Mouse (Mus musculus): ENCODE measurements around the gene Nrip2.

The Nrip2 gene

DNA sequence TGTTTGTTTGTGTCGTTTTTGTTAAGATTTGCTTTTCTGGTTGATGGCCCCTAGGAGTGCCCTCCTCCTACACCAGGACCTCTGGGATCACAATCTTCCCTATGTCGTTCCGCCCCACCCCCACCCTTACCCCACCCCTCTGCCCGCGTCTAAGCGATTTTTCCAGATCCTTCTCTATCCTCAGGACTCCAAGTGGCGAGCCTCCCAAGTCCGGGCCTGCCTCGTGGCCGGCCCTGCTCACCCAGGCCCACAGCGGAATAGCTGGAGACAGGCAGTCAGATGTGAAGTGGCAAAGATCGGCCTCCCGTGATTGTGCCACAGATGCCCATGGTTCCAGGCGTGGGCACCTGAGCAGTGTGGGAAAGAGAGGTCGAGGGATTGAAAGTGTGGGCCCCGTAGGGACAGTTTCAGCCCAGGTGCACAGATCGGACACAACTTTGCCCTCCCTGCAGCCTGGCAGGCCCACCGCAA is 39.8 kb downstream of the Nrip2 start:
- DNase-seq: peak in 1 of 2 experiments; percentile 23

DNA sequence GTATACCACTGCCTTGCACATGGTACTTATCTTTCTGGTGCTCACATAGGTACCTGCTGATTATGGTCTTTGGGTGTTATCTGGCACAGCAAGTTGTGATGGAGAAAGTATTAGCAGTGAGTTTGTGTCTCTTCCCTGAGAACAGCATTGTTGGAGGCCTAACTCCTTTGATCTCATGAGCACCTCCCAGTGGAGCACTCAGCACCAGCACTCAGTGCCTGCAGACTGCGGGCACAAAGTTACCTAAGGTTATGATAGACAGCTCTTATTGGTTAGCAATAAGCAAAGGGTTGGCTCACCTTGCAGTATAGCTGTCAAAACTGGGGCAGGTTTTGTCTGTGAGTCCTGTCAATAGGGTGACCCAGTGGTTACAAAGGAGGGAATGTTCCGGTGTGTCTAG is 41.1 kb downstream of the Nrip2 start:
- DNase-seq: no peak

DNA sequence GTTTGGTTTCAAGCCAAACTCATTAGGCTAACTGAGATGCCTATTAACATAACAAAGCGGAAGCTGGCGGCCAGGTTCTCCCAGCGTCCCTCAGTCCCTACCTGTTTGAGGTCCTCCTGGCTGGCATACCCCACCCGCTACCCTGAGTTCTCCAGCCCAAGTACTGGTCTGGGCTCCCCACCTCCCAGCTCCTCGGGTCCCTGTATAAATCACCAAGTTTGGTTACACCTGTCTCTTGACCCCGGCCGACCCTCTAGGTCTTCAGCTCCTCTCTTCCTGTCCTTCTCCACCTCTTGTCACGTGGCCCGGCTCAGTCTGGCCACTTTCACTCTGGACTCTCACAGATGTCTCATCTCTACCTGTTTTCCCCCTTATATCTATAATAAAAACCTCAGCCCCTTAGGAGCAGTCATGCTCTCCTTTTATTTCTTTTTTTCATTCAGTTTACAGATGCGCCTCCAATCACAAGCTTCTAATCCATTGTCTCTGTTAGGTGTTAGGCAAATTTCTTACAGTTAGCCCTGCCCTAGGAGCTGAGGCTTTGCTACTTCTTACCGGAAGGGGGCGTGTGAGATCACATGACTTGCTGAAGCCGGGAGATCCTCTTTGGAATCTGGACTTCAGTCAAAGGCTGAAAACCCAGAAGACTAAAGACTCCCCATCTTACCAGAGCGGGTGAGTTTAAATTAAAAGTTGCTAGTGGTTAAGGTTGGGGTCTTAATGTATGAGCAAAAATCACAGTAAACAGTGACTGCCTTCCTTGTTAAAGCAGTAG is 46.9 kb downstream of the Nrip2 start:
- no peak for DNase-seq

DNA sequence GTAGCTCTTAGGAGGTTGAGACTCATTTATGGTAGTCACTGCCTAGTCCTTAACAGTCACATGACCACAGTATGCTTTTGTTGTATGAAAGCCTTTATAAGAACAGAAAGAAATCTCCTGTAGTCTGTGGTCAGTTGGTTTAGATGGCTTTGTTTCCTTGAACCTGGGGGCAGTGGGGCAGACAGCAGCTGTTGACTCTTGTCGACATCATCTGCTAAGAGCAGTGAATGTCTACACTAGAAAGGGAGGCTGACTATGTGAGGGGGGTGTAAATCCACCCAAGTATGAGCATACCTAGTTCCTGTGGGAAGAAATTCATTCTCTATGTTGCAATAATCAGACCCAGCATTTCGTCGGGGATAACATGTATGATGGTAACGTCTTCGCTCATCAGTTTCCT is 48.0 kb downstream of the Nrip2 start:
- no peak for DNase-seq

DNA sequence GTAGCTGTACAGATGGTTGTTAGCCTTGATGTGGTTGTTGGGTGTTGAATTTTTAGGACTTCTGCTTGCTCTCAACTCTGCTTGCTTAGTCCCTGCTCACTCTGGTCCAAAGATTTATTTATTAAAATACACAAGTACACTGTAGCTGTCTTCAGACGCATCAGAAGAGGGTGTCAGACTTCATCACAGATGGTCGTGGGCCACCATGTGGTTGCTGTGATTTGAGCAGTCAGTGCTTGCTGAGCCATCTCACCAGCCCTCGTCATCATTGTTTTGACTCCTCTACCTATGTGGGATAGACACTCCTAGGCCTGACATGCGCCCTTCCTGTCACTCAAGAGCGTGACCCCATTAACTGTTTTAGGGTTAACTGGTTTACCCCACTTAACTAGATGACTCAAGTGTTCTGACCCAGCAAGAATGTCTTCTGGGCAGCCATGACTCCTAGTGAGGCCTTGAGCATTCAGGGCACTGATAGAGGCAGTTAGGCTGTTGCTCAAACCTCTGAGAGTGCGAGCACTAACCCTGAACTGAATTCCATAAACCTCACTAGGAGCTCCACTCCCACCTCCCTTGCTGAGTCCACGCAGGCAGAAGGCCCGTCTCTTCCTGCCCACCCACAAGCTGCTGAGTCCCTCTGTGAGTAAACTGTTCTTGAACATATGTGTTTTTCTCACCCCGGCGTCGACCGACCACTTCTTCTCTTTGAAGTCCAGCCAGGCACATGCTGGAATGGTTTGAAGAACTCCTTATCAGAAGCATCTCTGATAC is 56.9 kb downstream of the Nrip2 start:
- DNase-seq: no peak

DNA sequence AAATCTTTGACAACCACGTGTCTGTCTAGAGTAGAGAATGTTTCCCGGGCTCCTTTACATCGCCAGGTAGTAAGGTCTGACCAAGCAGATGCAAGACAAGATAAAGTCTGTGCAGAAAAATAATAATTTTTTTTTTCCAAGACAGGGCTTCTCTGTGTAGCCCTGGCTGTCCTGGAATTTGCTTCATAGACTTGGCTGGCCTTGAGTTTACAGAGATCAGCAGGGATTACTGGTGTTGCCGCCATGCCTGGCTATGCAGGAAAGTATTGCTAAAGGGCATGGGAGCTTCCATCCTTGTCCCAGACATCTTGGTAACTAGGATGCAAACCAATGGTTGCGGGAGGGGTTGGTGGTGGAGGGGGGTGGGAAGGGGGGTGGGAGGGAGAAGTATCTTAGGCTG is 58.1 kb downstream of the Nrip2 start:
- DNase-seq: no peak

DNA sequence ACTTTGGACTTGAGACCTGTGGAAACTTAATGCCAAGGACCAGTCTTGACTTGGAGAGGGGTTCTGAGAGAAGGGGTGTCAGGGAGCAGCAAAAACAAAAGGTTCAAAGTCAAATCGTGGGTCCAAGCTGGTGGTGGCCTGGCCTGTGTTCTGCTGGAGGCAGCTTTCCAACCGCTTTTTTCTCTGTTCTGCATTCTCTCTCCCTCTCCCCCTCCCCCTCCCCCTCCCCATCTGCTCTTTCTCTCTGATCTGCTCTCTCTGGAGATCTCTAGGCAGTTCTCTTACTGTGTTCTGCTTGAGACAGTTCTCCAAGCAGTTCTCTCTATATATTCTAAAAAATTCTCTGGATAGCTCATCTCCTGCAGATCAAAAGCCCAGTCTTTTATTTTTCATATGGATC is 61.2 kb downstream of the Nrip2 start:
- DNase-seq: no peak

DNA sequence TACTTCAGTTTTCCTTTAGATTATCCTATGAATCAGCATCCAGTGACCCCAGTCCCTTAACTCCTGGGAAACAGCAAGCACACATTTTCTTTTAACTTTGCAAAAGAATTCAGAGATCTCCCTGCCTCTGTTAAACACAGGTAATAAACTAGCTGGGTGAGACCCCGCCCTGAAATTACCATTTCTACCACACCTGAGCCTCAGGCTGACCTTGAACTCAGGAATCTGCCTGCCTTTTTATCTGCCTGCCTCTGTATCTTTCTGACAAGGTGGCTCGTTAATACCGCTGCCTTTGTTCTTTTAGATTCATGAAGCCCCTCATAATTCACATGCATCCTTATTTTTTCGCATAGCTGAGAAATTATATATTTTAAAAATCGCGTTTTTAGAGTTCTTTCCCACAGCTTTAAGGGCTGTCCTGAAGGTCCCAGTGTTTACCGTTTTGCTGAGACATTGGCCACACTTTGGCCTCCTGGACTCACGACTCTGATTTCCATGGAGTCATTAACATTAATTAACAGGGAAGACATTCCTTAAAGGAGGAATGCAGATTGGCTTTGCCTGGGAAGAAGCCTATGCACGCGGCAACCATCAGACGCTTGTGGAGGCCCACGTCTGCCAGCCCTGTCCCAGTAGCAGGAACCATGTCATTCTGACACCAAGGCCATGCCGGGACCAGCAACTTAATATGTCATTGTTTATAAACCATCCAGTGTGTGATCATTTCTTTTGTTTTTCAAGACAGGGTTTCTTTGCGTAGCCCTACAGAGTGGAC is 61.8 kb downstream of the Nrip2 start:
- DNase-seq: no peak

DNA sequence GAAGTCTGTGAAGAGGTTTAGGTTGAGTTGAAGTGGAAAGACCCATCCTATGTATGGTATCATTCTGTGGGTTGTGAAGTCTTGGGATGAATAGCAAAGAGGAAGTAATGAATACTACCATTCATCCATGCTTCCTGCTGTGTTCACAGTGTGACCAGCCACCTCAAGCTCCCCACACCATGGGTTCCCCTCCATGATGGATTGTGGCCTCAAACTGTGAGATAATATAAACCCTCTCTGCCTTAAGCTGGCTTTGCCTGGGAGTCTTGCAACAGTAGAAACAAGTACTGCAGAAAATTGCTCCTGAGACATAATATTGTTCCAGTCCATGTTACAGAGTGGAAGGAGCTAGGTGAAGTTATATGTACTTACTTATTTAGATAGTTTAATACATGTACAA is 62.5 kb downstream of the Nrip2 start:
- DNase-seq: no peak

DNA sequence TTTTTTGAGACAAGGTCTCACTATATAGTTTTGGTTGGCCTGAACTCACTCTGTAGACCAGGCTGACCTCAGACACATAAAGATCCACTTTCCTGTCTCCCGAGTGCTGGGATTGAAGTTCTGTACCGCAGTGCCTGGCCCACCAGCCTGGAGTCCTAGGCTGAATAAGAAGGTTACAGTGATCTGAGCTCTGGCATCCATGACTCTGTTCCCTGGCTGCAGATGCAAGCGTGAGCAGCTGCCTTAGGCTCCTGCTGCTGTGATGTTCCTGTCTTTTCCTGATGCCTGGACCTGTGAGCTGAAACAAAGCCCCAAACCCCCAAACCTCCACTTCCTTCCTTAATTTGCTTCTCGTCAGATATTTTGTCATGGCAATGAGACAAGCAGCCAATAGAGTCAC is 65.9 kb downstream of the Nrip2 start:
- no peak for DNase-seq
